Mouse (Mus musculus) heart, adult 2 months (tissue): Measurements from ENCODE around the gene Gm49384. TPM values are rescaled to one million over a fixed set of nuclear protein-coding genes. Genes with fewer than 3 reads are reported as not detected.

ENCODE experiments used
- DNase-seq, 2 experiments: peaks; one replicate each; pipeline ENCODE4 v3.0.0; 2021
- H3K27ac ChIP-seq: fragments of 200-600 bp; 2 replicates; pipeline ENCODE4 v1.8.1; 2022
- H3K27me3 ChIP-seq: fragments of 200-500 bp; 2 replicates; pipeline ENCODE4 v1.6.1; 2012; ENCODE audit warnings: mild to moderate bottlenecking, low read length, inconsistent platforms, mixed read lengths; ENCODE audit not compliant: control insufficient read depth, insufficient read depth
- H3K36me3 ChIP-seq: fragments of 200-500 bp; 2 replicates; pipeline ENCODE4 v1.6.1; 2012; ENCODE audit warnings: low read length, inconsistent platforms; ENCODE audit not compliant: control insufficient read depth, insufficient read depth
- H3K4me1 ChIP-seq: fragments of 200-500 bp; 2 replicates; pipeline ENCODE4 v1.6.1; 2011; ENCODE audit warnings: low read length; ENCODE audit not compliant: control insufficient read depth, insufficient read depth
- H3K4me3 ChIP-seq: fragments of 200-600 bp; 2 replicates; pipeline ENCODE4 v1.8.1; 2022
- H3K79me2 ChIP-seq: fragments of 200-500 bp; replicated peaks from 2 replicates; pipeline ENCODE4 v1.6.1; 2012; ENCODE audit warnings: mild to moderate bottlenecking, inconsistent platforms, low read length, moderate library complexity, mixed read lengths; ENCODE audit not compliant: control insufficient read depth, insufficient read depth
- H3K9ac ChIP-seq: fragments of 200-500 bp; 2 replicates; pipeline ENCODE4 v1.6.1; 2012; ENCODE audit warnings: low read depth, mild to moderate bottlenecking, control low read depth, inconsistent platforms, low read length, mixed read lengths
- CTCF ChIP-seq: fragments of 200-600 bp; IDR thresholded peaks from 2 replicates; pipeline ENCODE4 v1.8.1; 2022; ENCODE audit warnings: antibody characterized with exemption, mild to moderate bottlenecking, moderate library complexity
- EP300 ChIP-seq: fragments of 200-500 bp; IDR thresholded peaks from 2 replicates; pipeline ENCODE4 v1.6.1; 2011; ENCODE audit warnings: low read depth, low read length, control low read depth; ENCODE audit not compliant: insufficient read depth
- POLR2A ChIP-seq: fragments of 200-500 bp; IDR thresholded peaks from 2 replicates; pipeline ENCODE4 v1.6.1; 2011; ENCODE audit warnings: mild to moderate bottlenecking, low read depth, low read length, control low read depth; ENCODE audit not compliant: insufficient read depth
- WGBS: fragments of 180-500 bp; shearing (Covaris S2); methylation state at CpG from one replicate; pipeline ENCODE4 v1.1.7; 2018; 5-methylcytosine and 5-hydroxymethylcytosine counted together
- intact Hi-C: fragments of 180-260 bp; cut with DNase I; formaldehyde crosslinking; loops from one replicate; pipeline ENCODE4 v1.15.1; 2025
- polyA plus RNA-seq: library from polyadenylated mRNA; depleted of rRNA; stranded (reverse); fragments of >200 nt; gene quantifications from 2 replicates; pipeline ENCODE4 v1.2.3, GENCODE M21; 2012
- total RNA-seq, 2 experiments: library from RNA; stranded (reverse); gene quantifications; 2 replicates each; pipeline ENCODE4 v1.2.3; 2021

Gene Gm49384
- total and polyA plus RNA-seq, 3 experiments = 1.7 to 1.8 TPM; not detected in 1

DNA sequence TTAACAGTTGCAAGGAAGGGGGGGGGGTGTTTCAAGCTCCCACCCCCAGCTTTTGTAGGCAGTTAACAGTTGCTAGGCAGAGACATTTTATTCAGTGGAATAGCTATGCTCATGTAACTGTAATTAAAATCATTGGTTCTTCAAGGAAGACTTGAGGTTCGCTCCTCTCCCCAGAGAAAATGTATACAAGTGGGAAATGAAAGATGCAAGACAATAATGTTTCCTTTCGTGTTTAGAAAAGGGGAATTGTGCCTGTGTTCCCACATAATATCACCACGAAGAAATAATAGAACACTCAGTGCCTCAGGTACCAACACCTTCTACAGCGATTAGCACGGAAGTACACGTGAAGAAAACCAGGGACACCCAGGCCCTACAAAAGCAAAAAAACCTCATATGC is 36.8 kb upstream of the Gm49384 start, which contains the start of gene Klhdc1:
Gene Klhdc1 (plus strand): TSS at position 301 of the 400 bp plus-strand sequence.
- TF ChIP-seq POLR2A = no peak
- TF ChIP-seq CTCF = no peak
- no peak for TF ChIP-seq EP300
- WGBS = 71% methylated on average over 6 of the region's 6 CpGs
- Histone ChIP-seq H3K27me3 (no peaks in the 10 kb centered on the region), H3K4me3 (peak within 1 kb of the TSS; percentile 86), H3K4me1 (peaks cover 2% of the 10 kb centered on the region; the same call in 1 of the 2 replicates), H3K27ac (peak within 1 kb of the TSS; percentile 93), H3K36me3 (no peaks in the 10 kb centered on the region), H3K79me2 (no peaks in the 10 kb centered on the region), H3K9ac (peak within 1 kb of the TSS; percentile 80)
- DNase-seq = no peak
- intact Hi-C loops = loop anchor here (2.0 to 5.0 kb wide), 2 partner anchors 44 to 56 kb away; partner anchors contain the start of genes Dnaaf2, Gm49383 and Klhdc2

GRCm38 (mm10) chr12:69238284-69238683 is 34.2 kb upstream of the Gm49384 start:
- H3K27ac ChIP-seq = no peak overlapping the region
- WGBS = 30% methylated on average over 3 of the region's 3 CpGs

DNA sequence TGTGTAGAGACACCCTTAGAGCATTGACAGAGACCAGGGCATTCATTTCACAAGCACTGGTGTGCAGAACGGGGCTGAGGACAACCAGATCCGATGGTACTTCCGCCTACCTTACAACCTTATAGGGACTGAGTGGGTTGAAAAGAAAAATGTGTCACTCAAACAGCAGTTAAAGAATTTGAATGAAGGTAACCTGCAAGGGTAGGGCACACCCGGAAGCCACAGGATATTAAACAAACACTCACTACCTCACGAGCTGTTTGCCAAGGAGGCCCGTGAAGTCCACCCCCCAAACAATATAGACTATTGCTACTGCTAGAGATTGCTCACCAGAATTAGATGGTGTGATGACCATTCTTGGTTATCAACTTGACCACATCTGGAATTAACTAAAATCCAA is 31.7 kb upstream of the Gm49384 start:
- Histone ChIP-seq H3K27me3 (no peaks in the 10 kb centered on the region), H3K4me3 (no peak overlapping the region), H3K9ac (no peak overlapping the region), H3K36me3 (no peaks in the 10 kb centered on the region), H3K27ac (no peak overlapping the region), H3K4me1 (no peaks in the 10 kb centered on the region), H3K79me2 (no peaks in the 10 kb centered on the region)
- intact Hi-C loops = no loop called here
- no peak for DNase-seq
- TF ChIP-seq CTCF = no peak
- no peak for TF ChIP-seq EP300
- TF ChIP-seq POLR2A = no peak
- 90% methylated on average over 6 of the region's 6 CpGs for WGBS

More at GRCm38 (mm10) chr12:69238284-69238683, 34.2 kb upstream of the Gm49384 start:
- Histone ChIP-seq H3K4me3 (no peak overlapping the region), H3K9ac (no peak overlapping the region), H3K27me3 (no peaks in the 10 kb centered on the region), H3K79me2 (no peaks in the 10 kb centered on the region), H3K4me1 (peaks cover 2% of the 10 kb centered on the region; the same call in 1 of the 2 replicates), H3K36me3 (no peaks in the 10 kb centered on the region)
- intact Hi-C loops = no loop called here
- no peak for DNase-seq
- TF ChIP-seq CTCF (peak; percentile 34), POLR2A (no peak), EP300 (no peak)

DNA sequence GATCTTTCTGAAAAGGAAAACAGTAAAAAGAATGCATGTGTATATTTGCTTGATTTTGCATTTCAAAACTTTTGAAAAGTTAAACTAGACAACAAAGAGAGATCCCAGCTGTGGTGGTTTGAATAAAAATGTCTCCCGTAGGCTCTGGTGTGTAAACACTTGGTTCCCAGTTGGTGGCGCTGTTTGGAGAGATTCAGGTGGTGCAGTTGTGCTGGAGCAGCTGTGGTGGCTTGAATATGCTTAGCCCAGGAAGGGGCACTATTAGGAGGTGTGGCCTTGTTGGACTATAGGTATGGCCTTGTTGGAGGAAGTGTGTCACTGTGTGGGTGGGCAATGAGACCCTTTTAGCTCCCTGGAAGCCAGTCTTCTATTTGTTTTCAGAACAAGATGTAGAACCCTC is 25.2 kb upstream of the Gm49384 start:
- Histone ChIP-seq H3K79me2 (no peaks in the 10 kb centered on the region), H3K27me3 (no peaks in the 10 kb centered on the region), H3K27ac (no peak overlapping the region), H3K4me3 (no peak overlapping the region), H3K9ac (no peak overlapping the region), H3K4me1 (no peaks in the 10 kb centered on the region), H3K36me3 (no peaks in the 10 kb centered on the region)
- TF ChIP-seq POLR2A (no peak), EP300 (no peak), CTCF (peak; percentile 35)
- WGBS = 71% methylated on average over 2 of the region's 2 CpGs
- no peak for DNase-seq
- intact Hi-C loops = loop anchor here (2.0 to 5.0 kb wide), 2 partner anchors 14 to 42 kb away; no protein-coding TSS in a partner anchor

- intact Hi-C loops = loop anchor here (2.0 to 5.0 kb wide), 2 partner anchors 15 to 41 kb away; no protein-coding TSS in a partner anchor
- H3K4me1 ChIP-seq = no peaks in the 10 kb centered on the region
- peak; percentile 59; the same call in 1 of the 2 replicates for TF ChIP-seq POLR2A
- no peak for TF ChIP-seq CTCF
- peak within 1 kb of the TSS; percentile 64 for H3K27ac ChIP-seq
- no peaks in the 10 kb centered on the region for H3K36me3 ChIP-seq
- WGBS = under 1% methylated on average over 37 of the region's 37 CpGs
- DNase-seq = peak; percentile 90 to 95
- no peaks in the 10 kb centered on the region for H3K27me3 ChIP-seq
- H3K9ac ChIP-seq = peak within 1 kb of the TSS; percentile 61
- peak within 1 kb of the TSS; percentile 79 for H3K4me3 ChIP-seq
- H3K79me2 ChIP-seq = no peaks in the 10 kb centered on the region
Measured at GRCm38 (mm10) chr12:69227776-69228466, 23.9 kb upstream of the Gm49384 start, which contains the start of gene Pole2. Pole2 (minus strand) TSS chr12:69228195.

DNA sequence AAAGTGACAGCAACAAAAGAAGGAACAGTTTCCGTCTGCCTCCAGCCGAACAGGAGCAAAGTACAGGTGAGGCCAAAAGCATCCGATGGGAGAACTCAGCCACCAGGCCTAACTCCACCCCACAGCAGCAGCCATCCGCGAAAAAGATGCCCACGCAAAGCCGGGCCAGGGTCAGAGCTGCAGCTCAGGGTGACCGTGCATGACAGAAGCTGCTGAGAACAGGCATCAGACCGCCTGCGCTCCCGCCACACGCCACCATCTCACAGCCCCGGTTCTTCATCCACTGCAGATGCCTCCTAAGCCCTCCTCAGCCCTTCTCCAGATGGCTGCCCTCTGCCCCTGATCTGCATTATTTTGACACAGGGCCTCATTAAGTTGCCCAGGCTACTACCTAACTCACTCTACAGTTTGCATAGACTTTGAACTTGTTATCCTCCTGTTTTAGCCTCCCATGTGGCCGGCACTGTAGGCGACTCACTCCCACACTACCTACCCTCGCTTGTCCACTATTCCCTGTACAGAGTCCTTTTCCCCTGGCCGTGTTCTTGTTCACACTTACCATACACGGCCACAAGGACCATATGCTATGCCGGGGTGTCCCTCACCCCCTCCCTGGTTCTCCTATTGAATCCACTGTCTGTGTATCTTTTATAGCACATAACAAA is 16.7 kb upstream of the Gm49384 start:
- no peak overlapping the region for H3K9ac ChIP-seq
- WGBS = 92% methylated on average over 19 of the region's 19 CpGs

More for the DNA sequence above, 16.7 kb upstream of the Gm49384 start:
- DNase-seq = no peak
- intact Hi-C loops = no loop called here
- no peaks in the 10 kb centered on the region for H3K36me3 ChIP-seq
- H3K4me3 ChIP-seq = no peak overlapping the region
- no peaks in the 10 kb centered on the region for H3K4me1 ChIP-seq
- no peak for TF ChIP-seq POLR2A
- TF ChIP-seq CTCF = no peak
- no peak for TF ChIP-seq EP300
- no peak overlapping the region for H3K27ac ChIP-seq
- H3K79me2 ChIP-seq = no peaks in the 10 kb centered on the region
- H3K27me3 ChIP-seq = no peaks in the 10 kb centered on the region
